Mouse (Mus musculus) left cerebral cortex, adult 2 months (tissue): ENCODE results near the gene Gpc1. TPM values are rescaled to one million over a fixed set of nuclear protein-coding genes. Genes with fewer than 3 reads are reported as not detected.

Experiments used
- DNase-seq, 2 experiments: peaks; one replicate each; pipeline ENCODE4 v3.0.0; 2021 to 2022; ENCODE audit warnings: low spot score in 2 of 2, mixed read lengths in 1 of 2; ENCODE audit errors: extremely low spot score in 1 of 2
- H3K27ac ChIP-seq: fragments of 200-600 bp; 2 replicates; pipeline ENCODE4 v1.8.1; 2022
- H3K4me3 ChIP-seq: fragments of 200-600 bp; 2 replicates; pipeline ENCODE4 v1.8.1; 2022
- CTCF ChIP-seq: fragments of 200-600 bp; IDR thresholded peaks from 2 replicates; pipeline ENCODE4 v1.8.1; 2022; ENCODE audit warnings: antibody characterized with exemption, mild to moderate bottlenecking, moderate library complexity
- intact Hi-C: fragments of 180-260 bp; cut with DNase I; formaldehyde crosslinking; loops from one replicate; pipeline ENCODE4 v1.15.1; 2025
- microRNA-seq, 2 experiments: library from miRNA; unstranded; fragments of <30 nt; microRNA quantifications; one replicate each; pipeline ENCODE4 v1.2.0; 2021
- total RNA-seq, 2 experiments: library from RNA; stranded (reverse); gene quantifications; 2 replicates each; pipeline ENCODE4 v1.2.3; 2021

The Gpc1 gene
- total RNA-seq, 2 experiments from 2014 or later, result 88.7 to 94.1 TPM

- Histone ChIP-seq H3K4me3 (no peak overlapping the region), H3K27ac (no peak overlapping the region)
- DNase-seq, result peak; percentile 71 to 80
- intact Hi-C loops, result loop anchor here (2.0 to 5.0 kb wide), 3 partner anchors 54 to 373 kb away; partner anchors contain the start of gene Otos
- TF ChIP-seq CTCF, result peak; percentile 98
These were observed 63.6 kb downstream of the Gpc1 start for GRCm38 (mm10) chr1:92895089-92895488.

DNA sequence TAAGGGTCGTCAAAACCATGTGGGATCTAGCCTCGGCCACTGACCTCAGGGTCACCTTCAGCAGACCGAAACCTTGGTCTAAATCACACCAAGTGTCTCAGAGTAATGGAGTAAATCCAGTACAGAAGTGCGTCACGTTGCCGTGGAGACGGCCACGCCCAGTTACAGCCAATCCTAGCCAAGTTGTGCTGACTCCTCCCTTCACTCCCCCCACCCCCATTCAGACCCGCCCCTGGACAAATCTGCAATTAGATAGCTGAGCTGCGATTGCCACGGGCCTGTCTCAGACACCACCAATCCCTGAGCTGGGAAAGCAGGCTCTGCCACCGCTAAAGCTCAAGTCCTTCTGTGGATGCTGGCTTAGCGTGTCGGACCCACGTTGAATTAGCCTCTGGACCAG lies 71.3 kb downstream of the Gpc1 start, which contains the start of gene Ankmy1:
Gene Ankmy1, minus strand, starts transcription at position 121 of the 400 bp plus-strand sequence.
- no peak for TF ChIP-seq CTCF
- peak; percentile 56 to 71 for DNase-seq
- intact Hi-C loops, result no loop called here
- Histone ChIP-seq H3K27ac (no peak within 1 kb of the TSS), H3K4me3 (peak within 1 kb of the TSS; percentile 13; the same call in 1 of the 2 replicates)

DNA sequence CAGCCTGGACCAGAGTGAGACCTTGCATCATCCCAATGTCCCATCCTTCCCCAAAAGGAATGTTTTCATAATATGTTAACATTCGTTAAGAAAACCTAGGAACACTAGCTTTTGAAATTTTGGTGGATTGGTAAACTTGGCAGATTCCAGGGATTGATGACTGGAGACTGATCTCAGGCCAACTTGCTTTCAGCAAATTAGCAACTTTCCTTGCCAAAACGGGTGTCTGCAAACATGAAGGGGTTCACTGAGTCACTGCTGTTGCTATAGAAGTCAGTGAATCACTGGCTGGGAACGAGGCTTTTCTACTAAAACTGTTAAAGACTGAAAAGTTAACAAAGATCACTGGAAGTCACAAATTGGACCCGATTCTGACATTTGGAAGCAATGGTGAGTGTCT lies 72.2 kb downstream of the Gpc1 start:
- Histone ChIP-seq H3K27ac (no peak overlapping the region), H3K4me3 (no peak overlapping the region)
- DNase-seq, result no peak
- TF ChIP-seq CTCF, result no peak
- intact Hi-C loops, result no loop called here

- TF ChIP-seq CTCF, result no peak
- DNase-seq, result no peak
- no peak overlapping the region for H3K27ac ChIP-seq
- no peak overlapping the region for H3K4me3 ChIP-seq
- intact Hi-C loops, result no loop called here
These were observed 74.4 kb downstream of the Gpc1 start for GRCm38 (mm10) chr1:92905703-92906310.

DNA sequence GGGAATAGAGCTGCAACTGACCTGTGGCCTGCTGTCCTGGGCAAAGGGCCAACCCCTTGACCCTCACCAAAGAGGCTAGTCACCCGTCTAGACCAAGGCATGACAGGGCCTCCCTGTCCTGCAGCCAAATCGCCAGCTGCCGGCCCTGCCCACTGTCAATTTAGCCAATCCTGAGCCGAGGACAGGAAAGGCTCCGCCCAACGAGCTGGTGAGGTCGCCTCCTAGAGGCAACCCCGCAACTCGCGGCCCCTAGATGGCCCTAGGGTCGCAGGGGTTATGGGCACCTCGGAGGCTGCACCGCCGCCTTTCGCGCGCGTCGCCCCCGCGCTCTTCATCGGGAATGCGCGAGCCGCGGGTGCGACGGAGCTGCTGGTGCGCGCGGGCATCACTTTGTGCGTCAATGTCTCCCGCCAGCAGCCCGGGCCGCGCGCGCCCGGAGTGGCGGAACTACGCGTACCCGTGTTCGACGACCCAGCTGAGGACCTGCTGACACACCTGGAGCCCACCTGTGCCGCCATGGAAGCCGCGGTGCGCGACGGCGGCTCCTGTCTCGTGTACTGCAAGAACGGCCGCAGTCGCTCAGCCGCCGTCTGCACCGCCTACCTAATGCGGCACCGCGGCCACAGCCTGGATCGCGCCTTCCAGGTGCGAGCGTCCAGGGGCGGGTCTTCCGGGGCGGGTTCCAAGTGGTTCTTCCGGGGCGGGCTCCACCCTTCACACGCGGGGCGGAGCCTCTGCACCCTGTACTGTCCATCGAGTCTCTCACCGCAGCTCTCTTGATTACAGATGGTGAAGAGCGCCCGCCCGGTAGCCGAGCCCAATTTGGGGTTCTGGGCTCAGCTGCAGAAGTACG lies 75.6 kb downstream of the Gpc1 start, which contains the start of gene Dusp28:
Gene Dusp28, plus strand, starts transcription at position 203 of the 853 bp plus-strand sequence.
- intact Hi-C loops, result loop anchor here (1.0 kb wide), 1 partner anchor 27 kb away; the partner anchor contains the start of gene Capn10
- peak; percentile 81 to 82 for DNase-seq
- Histone ChIP-seq H3K4me3 (peak within 1 kb of the TSS; percentile 76), H3K27ac (peak within 1 kb of the TSS; percentile 99)
- TF ChIP-seq CTCF, result peak; percentile 60

DNA sequence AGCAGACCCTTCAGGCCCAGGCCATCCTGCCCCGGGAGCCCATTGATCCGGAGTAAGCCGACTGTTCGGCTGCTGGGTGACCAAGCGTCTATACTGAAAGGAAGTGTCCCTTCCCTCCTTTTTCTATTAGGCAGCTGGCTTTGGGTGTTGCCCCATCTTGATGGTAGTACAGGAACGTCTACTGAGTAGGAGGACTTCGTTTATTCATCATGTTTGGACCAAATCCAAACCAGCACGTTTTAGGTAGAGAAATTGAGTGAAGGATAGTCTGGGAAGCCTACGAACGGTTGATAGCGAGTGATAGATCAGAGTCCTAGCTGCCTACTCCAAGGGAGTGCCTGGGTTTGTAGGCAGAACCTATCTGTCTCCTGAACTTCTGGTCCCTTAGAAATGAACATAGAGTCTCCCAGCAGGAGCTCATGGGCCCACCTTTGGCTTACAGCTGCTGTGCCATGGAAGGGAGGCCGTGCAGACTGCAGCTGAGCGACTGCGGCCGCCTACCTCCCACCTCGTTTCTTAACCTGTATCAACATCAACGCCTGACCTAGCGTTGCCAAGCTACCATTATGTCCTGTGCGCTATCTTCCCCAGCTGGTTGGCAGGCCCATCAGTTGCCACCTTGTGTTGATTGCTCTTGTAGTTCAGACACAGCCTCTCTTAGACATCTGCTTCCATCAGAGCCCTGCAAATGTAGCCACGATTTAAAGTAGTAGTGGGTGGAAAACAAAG lies 76.4 kb downstream of the Gpc1 start:
- no peak for TF ChIP-seq CTCF
- Histone ChIP-seq H3K27ac (peak overlapping the region; percentile 99), H3K4me3 (peak overlapping the region; percentile 76)
- no peak for DNase-seq
- intact Hi-C loops, result loop anchor here (1.0 kb wide), 1 partner anchor 27 kb away; the partner anchor contains the start of gene Capn10

- no peak for TF ChIP-seq CTCF
- Histone ChIP-seq H3K4me3 (no peak overlapping the region), H3K27ac (no peak overlapping the region)
- intact Hi-C loops, result no loop called here
- no peak for DNase-seq
These were observed 77.2 kb downstream of the Gpc1 start for GRCm38 (mm10) chr1:92908664-92909063.

- intact Hi-C loops, result no loop called here
- H3K4me3 ChIP-seq, result no peak overlapping the region
- no peak for DNase-seq
- peak; percentile 48 for TF ChIP-seq CTCF
- H3K27ac ChIP-seq, result no peak overlapping the region
These were observed 77.6 kb downstream of the Gpc1 start for GRCm38 (mm10) chr1:92909068-92909467.

Small RNAs within 50 kb of the gene (microRNA-seq; reads per million reads assigned to microRNA genes)
- 8,982 to 11,715 reads per million in 2 experiments for gene Mir149

Other genes with a start within 250 kb of the Gpc1 start
- not detected for gene Olfr1412, start 245.9 kb upstream of the Gpc1 start, total RNA-seq
- not detected for gene Olfr1411, start 237.2 kb upstream of the Gpc1 start, total RNA-seq
- not detected for gene Olfr1410, start 225.9 kb upstream of the Gpc1 start, total RNA-seq
- not detected for gene Olfr12, start 213.9 kb upstream of the Gpc1 start, total RNA-seq
- 100 to 1,000 TPM; 237 TPM for gene Cops9, start 189.7 kb upstream of the Gpc1 start, total RNA-seq
- not detected for gene Otos, start 182.8 kb upstream of the Gpc1 start, total RNA-seq
- under 1 TPM; 0.29 to 0.37 TPM for gene Ankmy1, start 71.3 kb downstream of the Gpc1 start, total RNA-seq
- gene Dusp28, start 75.3 kb downstream of the Gpc1 start, total RNA-seq, result 10 to 100 TPM; 15.8 to 16.2 TPM
- gene Rnpepl1, start 79.1 kb downstream of the Gpc1 start, total RNA-seq, result 10 to 100 TPM; 30.2 to 37.4 TPM
- 10 to 100 TPM; 39.0 to 40.1 TPM for gene Capn10, start 102.7 kb downstream of the Gpc1 start, total RNA-seq
- 1 to 10 TPM in 1 of 2 experiments, under 1 TPM in 1; 0.16 to 1.1 TPM for gene Gpr35, start 119.2 kb downstream of the Gpc1 start, total RNA-seq
- gene Aqp12, start 174.7 kb downstream of the Gpc1 start, total RNA-seq, result not detected